ENCODE assay signal across 23 mouse cellular contexts in the genomic region with DNA sequence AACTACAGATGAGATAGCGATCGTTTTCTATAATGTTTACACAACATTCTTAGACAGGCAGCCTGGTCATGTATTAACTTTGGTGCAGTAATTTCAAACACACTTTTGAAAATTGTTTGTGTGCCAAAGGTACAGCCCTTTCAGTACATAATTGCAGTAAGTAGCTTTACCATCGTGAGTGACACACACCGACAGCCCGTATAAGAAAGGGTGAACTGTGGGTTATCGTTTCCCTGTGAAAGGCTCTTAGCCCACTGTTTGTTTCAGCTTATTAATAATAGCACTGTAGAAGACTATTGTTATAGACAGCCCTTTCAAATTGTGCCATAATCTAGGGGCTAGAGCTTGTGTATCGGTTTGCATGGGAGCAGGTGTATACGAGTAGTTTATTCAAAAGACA. TPM values are rescaled to one million over a fixed set of nuclear protein-coding genes. Genes with fewer than 3 reads are reported as not detected.
DNase-seq lines count a peak whose midpoint lies in the region; ATAC-seq lines count a peak whose summit lies in the region.
"Had no signal": no experiment of that assay in that cellular context is flagged by ENCODE, and none has a peak within 500 bp of the region (broad histone marks: within the 10 kb centered on the region; RNA-seq: fewer than 3 reads in every experiment).

No protein-coding gene starts in this region.

- H3K9ac ChIP-seq in embryonic facial prominence, embryonic 14.5 days (ENCODE audit: low read depth, low read length): no peak overlapping the region
- H3K9ac ChIP-seq in lung, embryonic 16.5 days (ENCODE audit: low read length): no peak overlapping the region
- peak overlapping the region; percentile 34; the same call in 1 of the 2 replicates for H3K9ac ChIP-seq in intestine, embryonic 16.5 days (ENCODE audit: low read depth, low read length)
- no peak overlapping the region for H3K9ac ChIP-seq in stomach, embryonic 16.5 days (ENCODE audit: low read length)
- H3K9ac ChIP-seq: embryonic facial prominence, embryonic 13.5 days; heart, embryonic 13.5 days; hindbrain, embryonic 12.5 days had no signal

- H3K9me3 ChIP-seq in embryonic facial prominence, embryonic 14.5 days (ENCODE audit: control insufficient read depth, low read length): no peaks in the 10 kb centered on the region
- no peaks in the 10 kb centered on the region for H3K9me3 ChIP-seq in embryonic facial prominence, embryonic 10.5 days
- no peaks in the 10 kb centered on the region for H3K9me3 ChIP-seq in lung, embryonic 16.5 days (ENCODE audit: control insufficient read depth, low read length)
- H3K9me3 ChIP-seq in intestine, embryonic 16.5 days (ENCODE audit: control insufficient read depth, low read length): no peaks in the 10 kb centered on the region
- H3K9me3 ChIP-seq in stomach, embryonic 16.5 days (replicated peaks; ENCODE audit: control insufficient read depth, low read length): no peaks in the 10 kb centered on the region
- H3K9me3 ChIP-seq: embryonic facial prominence, embryonic 13.5 days; forebrain, embryonic 10.5 days; G1E; heart, embryonic 13.5 days; hindbrain, embryonic 12.5 days had no signal

- H3K27ac ChIP-seq in embryonic facial prominence, embryonic 14.5 days (replicated peaks; ENCODE audit: low read depth, low read length): no peak overlapping the region
- H3K27ac ChIP-seq in embryonic facial prominence, embryonic 10.5 days (replicated peaks): no peak overlapping the region
- no peak overlapping the region for H3K27ac ChIP-seq in lung, embryonic 16.5 days (ENCODE audit: low read length)
- peak overlapping the region; percentile 62 for H3K27ac ChIP-seq in intestine, embryonic 16.5 days (ENCODE audit: low read length)
- no peak overlapping the region for H3K27ac ChIP-seq in stomach, embryonic 16.5 days (ENCODE audit: low read length)
- H3K27ac ChIP-seq: embryonic facial prominence, embryonic 13.5 days; forebrain, embryonic 10.5 days; heart, embryonic 13.5 days; hindbrain, embryonic 12.5 days had no signal

- H3K27me3 ChIP-seq in embryonic facial prominence, embryonic 14.5 days (replicated peaks; ENCODE audit: control insufficient read depth, insufficient read depth, low read length): peaks cover 6% of the 10 kb centered on the region
- H3K27me3 ChIP-seq in embryonic facial prominence, embryonic 10.5 days (replicated peaks; ENCODE audit: low read depth, poor library complexity, severe bottlenecking): peaks cover 9% of the 10 kb centered on the region; the same call in 1 of the 2 replicates
- peaks cover 4% of the 10 kb centered on the region; the same call in 1 of the 2 replicates for H3K27me3 ChIP-seq in lung, embryonic 16.5 days (ENCODE audit: control insufficient read depth, insufficient read depth, low read depth, low read length)
- H3K27me3 ChIP-seq in intestine, embryonic 16.5 days (replicated peaks; ENCODE audit: control insufficient read depth, insufficient read depth, low read length): no peaks in the 10 kb centered on the region
- H3K27me3 ChIP-seq in stomach, embryonic 16.5 days (ENCODE audit: control insufficient read depth, insufficient read depth, low read length): peaks cover 9% of the 10 kb centered on the region; the same call in 1 of the 2 replicates
- H3K27me3 ChIP-seq: hindbrain, embryonic 12.5 days had no signal

- no peak for ATAC-seq in embryonic facial prominence, embryonic 14.5 days (ENCODE audit: low read depth)
- no peak for ATAC-seq in lung, embryonic 16.5 days (ENCODE audit: low read depth)
- no peak for ATAC-seq in intestine, embryonic 16.5 days
- no peak for ATAC-seq in stomach, embryonic 16.5 days (ENCODE audit: insufficient read depth, low FRiP score)
- no peak for ATAC-seq in erythroblast, adult 5-6 weeks (replicated peaks; ENCODE audit: low FRiP score, poor library complexity, severe bottlenecking)
- ATAC-seq: CD4-positive, CD25-positive, alpha-beta regulatory T cell, adult 4 months; forebrain, embryonic 14.5 days had no signal

- DNase-seq in embryonic facial prominence, embryonic 14.5 days (ENCODE audit: low spot score): peak; percentile 3
- DNase-seq in embryonic facial prominence, embryonic 10.5 days (ENCODE audit: low spot score): no peak
- no peak for DNase-seq in lung, postnatal 4 days
- DNase-seq in kidney, adult 11 months: no peak
- DNase-seq: adrenal gland, adult 8-10 months; adrenal gland, postnatal 36 days; B cell, adult 2 months; cerebellum, adult 11 months; cerebellum, adult 8-10 months; gastrocnemius, postnatal 36 days; heart, postnatal 4 days had no signal

- no peak overlapping the region for H3K4me3 ChIP-seq in embryonic facial prominence, embryonic 14.5 days (ENCODE audit: low read depth, low read length)
- no peak overlapping the region for H3K4me3 ChIP-seq in embryonic facial prominence, embryonic 10.5 days
- no peak overlapping the region for H3K4me3 ChIP-seq in lung, embryonic 16.5 days (ENCODE audit: low read length)
- peak overlapping the region; percentile 21; the same call in 1 of the 2 replicates for H3K4me3 ChIP-seq in intestine, embryonic 16.5 days (ENCODE audit: low read length)
- no peak overlapping the region for H3K4me3 ChIP-seq in stomach, embryonic 16.5 days (replicated peaks; ENCODE audit: low read length)
- H3K4me3 ChIP-seq: embryonic facial prominence, embryonic 13.5 days; erythroblast, embryonic 14.5 days; forebrain, embryonic 10.5 days; heart, embryonic 13.5 days; hindbrain, embryonic 12.5 days had no signal

- 72% methylated on average over 8 of the region's 8 CpGs for WGBS in embryonic facial prominence, embryonic 14.5 days
- 81% methylated on average over 8 of the region's 8 CpGs for WGBS in embryonic facial prominence, embryonic 10.5 days
- 37% methylated on average over 8 of the region's 8 CpGs for WGBS in lung, embryonic 16.5 days
- WGBS in intestine, embryonic 16.5 days: 46% methylated on average over 8 of the region's 8 CpGs
- 38% methylated on average over 8 of the region's 8 CpGs for WGBS in stomach, embryonic 16.5 days

- H3K4me1 ChIP-seq in embryonic facial prominence, embryonic 14.5 days (ENCODE audit: control insufficient read depth, insufficient read depth, low read length): no peaks in the 10 kb centered on the region
- H3K4me1 ChIP-seq in embryonic facial prominence, embryonic 10.5 days: peaks cover 26% of the 10 kb centered on the region
- peaks cover 25% of the 10 kb centered on the region for H3K4me1 ChIP-seq in lung, embryonic 16.5 days (replicated peaks; ENCODE audit: control insufficient read depth, insufficient read depth, low read length)
- H3K4me1 ChIP-seq in intestine, embryonic 16.5 days (ENCODE audit: control insufficient read depth, insufficient read depth, low read length): peaks cover 19% of the 10 kb centered on the region
- H3K4me1 ChIP-seq in stomach, embryonic 16.5 days (ENCODE audit: control insufficient read depth, insufficient read depth, low read length): peaks cover 14% of the 10 kb centered on the region

- no peaks in the 10 kb centered on the region for H3K36me3 ChIP-seq in embryonic facial prominence, embryonic 14.5 days (ENCODE audit: control insufficient read depth, insufficient read depth, low read length)
- no peaks in the 10 kb centered on the region for H3K36me3 ChIP-seq in embryonic facial prominence, embryonic 10.5 days (replicated peaks)
- no peaks in the 10 kb centered on the region for H3K36me3 ChIP-seq in lung, embryonic 16.5 days (ENCODE audit: control insufficient read depth, insufficient read depth, low read length)
- no peaks in the 10 kb centered on the region for H3K36me3 ChIP-seq in intestine, embryonic 16.5 days (ENCODE audit: control insufficient read depth, insufficient read depth, low read length)
- H3K36me3 ChIP-seq in stomach, embryonic 16.5 days (ENCODE audit: control insufficient read depth, insufficient read depth, low read length): no peaks in the 10 kb centered on the region
- H3K36me3 ChIP-seq: embryonic facial prominence, embryonic 13.5 days; forebrain, embryonic 10.5 days; G1E; heart, embryonic 13.5 days; hindbrain, embryonic 12.5 days had no signal

- H3K4me2 ChIP-seq in embryonic facial prominence, embryonic 14.5 days (ENCODE audit: low read depth, low read length): no peak overlapping the region
- H3K4me2 ChIP-seq in lung, embryonic 16.5 days (ENCODE audit: low read depth, low read length): peak overlapping the region; percentile 43; the same call in 1 of the 2 replicates
- peak overlapping the region; percentile 46 for H3K4me2 ChIP-seq in intestine, embryonic 16.5 days (ENCODE audit: low read depth, low read length)
- H3K4me2 ChIP-seq in stomach, embryonic 16.5 days (ENCODE audit: low read depth, low read length): peak overlapping the region; percentile 46; the same call in 1 of the 2 replicates
- H3K4me2 ChIP-seq: embryonic facial prominence, embryonic 13.5 days; hindbrain, embryonic 12.5 days had no signal

RNA-seq across cellular contexts. Expression of a gene that starts 51.1 kb away (rescaled TPM):
- polyA plus RNA-seq in embryonic facial prominence, embryonic 14.5 days (2014; fragmentation: Nextera tagmentation; extraction: Ambion mirVana): 3.1 and 4.0 TPM in 2 replicates
- polyA plus RNA-seq in embryonic facial prominence, embryonic 10.5 days (2016; fragmentation: Nextera tagmentation; extraction: Ambion mirVana): 2.2 and 2.3 TPM in 2 replicates
- polyA plus RNA-seq in lung, embryonic 16.5 days (2015; fragmentation: Nextera tagmentation; extraction: Ambion mirVana): 2.3 and 2.5 TPM in 2 replicates
- 22.1 and 28.4 TPM in 2 replicates for polyA plus RNA-seq in intestine, embryonic 16.5 days (2015; fragmentation: Nextera tagmentation; extraction: Ambion mirVana)
- polyA plus RNA-seq in stomach, embryonic 16.5 days (2015; fragmentation: Nextera tagmentation; extraction: Ambion mirVana): 6.8 and 7.2 TPM in 2 replicates
- 0.42 and 0.77 TPM in 2 replicates for total RNA-seq in erythroblast, adult 5-6 weeks (2015; ENCODE audit: low replicate concordance)
- 0.84 and 2.6 TPM in 2 replicates for total RNA-seq in erythroblast, adult 5-6 weeks (2017; ENCODE audit: low replicate concordance)
- polyA plus RNA-seq: erythroblast, embryonic 14.5 days had no signal
